In the genomic region with DNA sequence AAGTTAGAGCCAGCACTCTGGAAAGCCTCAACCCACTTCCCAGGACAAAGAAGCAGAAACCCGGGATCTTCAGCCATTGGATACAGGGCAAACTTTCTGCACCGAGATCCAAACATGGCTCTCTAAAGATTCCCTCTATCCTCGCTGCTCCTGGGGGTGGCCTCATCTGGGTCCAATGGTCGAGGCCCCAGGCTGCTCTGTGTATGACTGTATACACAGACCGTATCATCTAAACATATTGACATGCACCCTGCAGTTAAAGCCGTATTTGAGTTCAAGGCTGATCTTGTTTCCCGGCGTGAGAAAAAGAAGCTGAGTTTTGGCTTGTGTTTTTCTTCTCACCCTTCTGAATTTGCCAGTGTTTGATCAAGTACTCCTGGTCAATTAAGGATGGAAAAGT, we compare ENCODE assay signal across 22 mouse cellular contexts. TPM values are rescaled to one million over a fixed set of nuclear protein-coding genes. Genes with fewer than 3 reads are reported as not detected.
DNase-seq lines count a peak whose midpoint lies in the region; ATAC-seq and TF ChIP-seq lines count a peak whose summit lies in the region.
"Had no signal": no experiment of that assay in that cellular context is flagged by ENCODE, and none has a peak within 500 bp of the region (broad histone marks: within the 10 kb centered on the region; RNA-seq: fewer than 3 reads in every experiment).

No protein-coding gene starts in this region.

- no peak overlapping the region for H3K9ac ChIP-seq in liver, embryonic 12.5 days
- no peak overlapping the region for H3K9ac ChIP-seq in liver, embryonic 13.5 days
- no peak overlapping the region for H3K9ac ChIP-seq in liver, embryonic 11.5 days (ENCODE audit: low read depth, low read length)
- no peak overlapping the region for H3K9ac ChIP-seq in liver, embryonic 16.5 days (ENCODE audit: low read depth, low read length)
- no peak overlapping the region for H3K9ac ChIP-seq in liver, postnatal 0 days (replicated peaks)

- no peak overlapping the region for H3K4me3 ChIP-seq in liver, embryonic 12.5 days
- no peak overlapping the region for H3K4me3 ChIP-seq in liver, embryonic 13.5 days (replicated peaks)
- H3K4me3 ChIP-seq in liver, embryonic 11.5 days (ENCODE audit: low read depth, low read length), result no peak overlapping the region
- no peak overlapping the region for H3K4me3 ChIP-seq in liver, embryonic 16.5 days (ENCODE audit: low read depth, low read length)
- no peak overlapping the region for H3K4me3 ChIP-seq in liver, postnatal 0 days (ENCODE audit: low read depth, low read length)

- H3K4me2 ChIP-seq in liver, embryonic 12.5 days, result no peak overlapping the region
- no peak overlapping the region for H3K4me2 ChIP-seq in liver, embryonic 13.5 days
- no peak overlapping the region for H3K4me2 ChIP-seq in liver, embryonic 11.5 days
- no peak overlapping the region for H3K4me2 ChIP-seq in liver, embryonic 16.5 days (ENCODE audit: low read depth, low read length)
- H3K4me2 ChIP-seq in liver, postnatal 0 days (ENCODE audit: low read depth, low read length), result peak overlapping the region; percentile 22; the same call in 1 of the 2 replicates

- H3K4me1 ChIP-seq in liver, embryonic 12.5 days, result peaks cover 15% of the 10 kb centered on the region
- peaks cover 21% of the 10 kb centered on the region for H3K4me1 ChIP-seq in liver, embryonic 13.5 days (replicated peaks)
- peaks cover 3% of the 10 kb centered on the region for H3K4me1 ChIP-seq in liver, embryonic 11.5 days (replicated peaks; ENCODE audit: control insufficient read depth, insufficient read depth, low read length)
- no peaks in the 10 kb centered on the region for H3K4me1 ChIP-seq in liver, embryonic 16.5 days (ENCODE audit: control insufficient read depth, low read depth, low read length)
- 0 out of 2 replicates have a peak, but pooled peaks cover 5% of the 10 kb centered on the region for H3K4me1 ChIP-seq in liver, postnatal 0 days (ENCODE audit: insufficient read depth)

- peaks cover 13% of the 10 kb centered on the region; the same call in 1 of the 2 replicates for H3K36me3 ChIP-seq in liver, embryonic 12.5 days
- peaks cover 13% of the 10 kb centered on the region; the same call in 1 of the 2 replicates for H3K36me3 ChIP-seq in liver, embryonic 13.5 days
- no peaks in the 10 kb centered on the region; the same call in 1 of the 2 replicates for H3K36me3 ChIP-seq in liver, embryonic 11.5 days (ENCODE audit: control insufficient read depth, insufficient read depth, low read length)
- H3K36me3 ChIP-seq in liver, embryonic 16.5 days (ENCODE audit: control insufficient read depth, insufficient read depth), result no peaks in the 10 kb centered on the region
- no peaks in the 10 kb centered on the region; the same call in 1 of the 2 replicates for H3K36me3 ChIP-seq in liver, postnatal 0 days (replicated peaks; ENCODE audit: insufficient read depth, low read length)
- H3K36me3 ChIP-seq: G1E had no signal

- no peak for TF ChIP-seq EP300 in liver, postnatal 0 days (IDR thresholded peaks at IDR 0.05; ENCODE audit: low read depth)

- TF ChIP-seq CTCF in liver, postnatal 0 days (IDR thresholded peaks at IDR 0.05; ENCODE audit: low read depth), result no peak

- WGBS in liver, embryonic 12.5 days (ENCODE audit: insufficient replicate concordance), result 73% methylated on average over 8 of the region's 8 CpGs
- WGBS in liver, embryonic 13.5 days (ENCODE audit: insufficient replicate concordance), result 75% methylated on average over 8 of the region's 8 CpGs
- 73% methylated on average over 8 of the region's 8 CpGs for WGBS in liver, embryonic 11.5 days
- WGBS in liver, embryonic 16.5 days (ENCODE audit: insufficient replicate concordance), result 61% methylated on average over 8 of the region's 8 CpGs
- WGBS in liver, postnatal 0 days (ENCODE audit: insufficient replicate concordance), result 60% methylated on average over 8 of the region's 8 CpGs

- no peak overlapping the region; the same call in 1 of the 2 replicates for H3K27ac ChIP-seq in liver, embryonic 12.5 days
- no peak overlapping the region for H3K27ac ChIP-seq in liver, embryonic 13.5 days
- H3K27ac ChIP-seq in liver, embryonic 11.5 days (ENCODE audit: low read depth, low read length), result no peak overlapping the region; the same call in 1 of the 2 replicates
- H3K27ac ChIP-seq in liver, embryonic 16.5 days (ENCODE audit: low read length), result no peak overlapping the region
- H3K27ac ChIP-seq in liver, postnatal 0 days (ENCODE audit: low read depth), result no peak overlapping the region

- H3K27me3 ChIP-seq in liver, embryonic 12.5 days (replicated peaks), result no peaks in the 10 kb centered on the region
- H3K27me3 ChIP-seq in liver, embryonic 13.5 days, result no peaks in the 10 kb centered on the region
- no peaks in the 10 kb centered on the region for H3K27me3 ChIP-seq in liver, embryonic 11.5 days (replicated peaks; ENCODE audit: control insufficient read depth, insufficient read depth, low read length)
- no peaks in the 10 kb centered on the region for H3K27me3 ChIP-seq in liver, embryonic 16.5 days (ENCODE audit: control insufficient read depth, insufficient read depth, low read depth, low read length)
- H3K27me3 ChIP-seq in liver, postnatal 0 days (ENCODE audit: insufficient read depth, low read length), result no peaks in the 10 kb centered on the region
- H3K27me3 ChIP-seq: CH12.LX, Patski had no signal

- no peaks in the 10 kb centered on the region for H3K9me3 ChIP-seq in liver, embryonic 12.5 days (replicated peaks)
- H3K9me3 ChIP-seq in liver, embryonic 13.5 days (replicated peaks), result no peaks in the 10 kb centered on the region
- no peaks in the 10 kb centered on the region for H3K9me3 ChIP-seq in liver, embryonic 11.5 days (ENCODE audit: control insufficient read depth, low read length)
- H3K9me3 ChIP-seq in liver, embryonic 16.5 days (replicated peaks; ENCODE audit: control insufficient read depth, low read length), result no peaks in the 10 kb centered on the region
- no peaks in the 10 kb centered on the region for H3K9me3 ChIP-seq in liver, postnatal 0 days (ENCODE audit: low read length)
- H3K9me3 ChIP-seq: G1E had no signal

- peak; percentile 10 for DNase-seq in liver
- DNase-seq in liver, embryonic 13.5 days, result no peak
- no peak for DNase-seq in liver, embryonic 11.5 days (ENCODE audit: low spot score)
- no peak for DNase-seq in liver, postnatal 0 days
- DNase-seq in ovary, adult 18-20 months (ENCODE audit: low spot score), result no peak
- DNase-seq: adrenal gland, adult 2 months; adrenal gland, adult 8-10 months; adrenal gland, postnatal 10 days; adrenal gland, postnatal 14 days; adrenal gland, postnatal 25 days; adrenal gland, postnatal 36 days; B cell, adult 2 months; cerebellum, adult 11 months; cerebellum, adult 11-12 months had no signal

- no peak for ATAC-seq in liver, embryonic 12.5 days
- ATAC-seq in liver, embryonic 13.5 days (ENCODE audit: low read depth), result peak; percentile 53; the same call in 1 of the 2 replicates
- ATAC-seq in liver, embryonic 11.5 days (replicated peaks; ENCODE audit: low FRiP score), result no peak
- ATAC-seq in liver, embryonic 16.5 days (ENCODE audit: low read depth), result peak; percentile 78
- peak; percentile 83 for ATAC-seq in liver, postnatal 0 days
- ATAC-seq in erythroblast, adult 5-6 weeks (replicated peaks; ENCODE audit: low FRiP score, poor library complexity, severe bottlenecking), result no peak
- ATAC-seq: activated CD4-positive, CD25-positive, alpha-beta regulatory T cell, adult 4 months; CD4-positive, CD25-positive, alpha-beta regulatory T cell, adult 4 months; Patski had no signal

RNA-seq across cellular contexts. Expression of a gene that starts 30.2 kb away (rescaled TPM):
- polyA plus RNA-seq in liver, embryonic 12.5 days (2016; fragmentation: Nextera tagmentation; extraction: Ambion mirVana), result 37.2 and 38.4 TPM in 2 replicates
- polyA plus RNA-seq in liver, embryonic 13.5 days (2015; fragmentation: Nextera tagmentation; extraction: Ambion mirVana), result 29.8 and 32.1 TPM in 2 replicates
- 42.6 and 50.5 TPM in 2 replicates for polyA plus RNA-seq in liver, embryonic 11.5 days (2014; fragmentation: Nextera tagmentation; extraction: Ambion mirVana)
- 23.6 and 27.1 TPM in 2 replicates for polyA plus RNA-seq in liver, embryonic 16.5 days (2015; fragmentation: Nextera tagmentation; extraction: Ambion mirVana)
- polyA plus RNA-seq in liver, postnatal 0 days (2015; fragmentation: Nextera tagmentation; extraction: Ambion mirVana), result 17.0 and 17.1 TPM in 2 replicates
- 4.2 and 5.9 TPM in 2 replicates for total RNA-seq in erythroblast, adult 5-6 weeks (2015; ENCODE audit: low replicate concordance)
- total RNA-seq in erythroblast, adult 5-6 weeks (2017; ENCODE audit: low replicate concordance), result 3.2 and 4.2 TPM in 2 replicates

RNA-seq across cellular contexts. Expression of a gene that starts 30.4 kb away (rescaled TPM):
- polyA plus RNA-seq in liver, embryonic 12.5 days (2016; fragmentation: Nextera tagmentation; extraction: Ambion mirVana), result 18.5 and 18.9 TPM in 2 replicates
- polyA plus RNA-seq in liver, embryonic 13.5 days (2015; fragmentation: Nextera tagmentation; extraction: Ambion mirVana), result 18.3 and 19.8 TPM in 2 replicates
- polyA plus RNA-seq in liver, embryonic 11.5 days (2014; fragmentation: Nextera tagmentation; extraction: Ambion mirVana), result 24.7 and 26.2 TPM in 2 replicates
- 33.4 and 37.6 TPM in 2 replicates for polyA plus RNA-seq in liver, embryonic 16.5 days (2015; fragmentation: Nextera tagmentation; extraction: Ambion mirVana)
- polyA plus RNA-seq in liver, postnatal 0 days (2015; fragmentation: Nextera tagmentation; extraction: Ambion mirVana), result 63.0 and 63.4 TPM in 2 replicates
- total RNA-seq in erythroblast, adult 5-6 weeks (2015; ENCODE audit: low replicate concordance), result 1.9 TPM in 2 replicates
- total RNA-seq in erythroblast, adult 5-6 weeks (2017; ENCODE audit: low replicate concordance), result 2.9 and 3.9 TPM in 2 replicates

RNA-seq across cellular contexts. Expression of a gene that starts 41.2 kb away (rescaled TPM):
- 19.0 and 19.5 TPM in 2 replicates for polyA plus RNA-seq in liver, embryonic 12.5 days (2016; fragmentation: Nextera tagmentation; extraction: Ambion mirVana)
- polyA plus RNA-seq in liver, embryonic 13.5 days (2015; fragmentation: Nextera tagmentation; extraction: Ambion mirVana), result 9.1 and 9.2 TPM in 2 replicates
- polyA plus RNA-seq in liver, embryonic 11.5 days (2014; fragmentation: Nextera tagmentation; extraction: Ambion mirVana), result 22.9 and 24.1 TPM in 2 replicates
- polyA plus RNA-seq in liver, embryonic 16.5 days (2015; fragmentation: Nextera tagmentation; extraction: Ambion mirVana), result 7.7 and 10.5 TPM in 2 replicates
- polyA plus RNA-seq in liver, postnatal 0 days (2015; fragmentation: Nextera tagmentation; extraction: Ambion mirVana), result 7.9 and 9.8 TPM in 2 replicates
- 5.4 and 6.1 TPM in 2 replicates for total RNA-seq in erythroblast, adult 5-6 weeks (2015; ENCODE audit: low replicate concordance)
- total RNA-seq in erythroblast, adult 5-6 weeks (2017; ENCODE audit: low replicate concordance), result 2.0 and 6.4 TPM in 2 replicates

RNA-seq across cellular contexts. Expression of a gene that starts 56.1 kb away (rescaled TPM):
- 24.4 and 24.9 TPM in 2 replicates for polyA plus RNA-seq in liver, embryonic 12.5 days (2016; fragmentation: Nextera tagmentation; extraction: Ambion mirVana)
- 14.9 and 17.3 TPM in 2 replicates for polyA plus RNA-seq in liver, embryonic 13.5 days (2015; fragmentation: Nextera tagmentation; extraction: Ambion mirVana)
- 36.6 and 40.7 TPM in 2 replicates for polyA plus RNA-seq in liver, embryonic 11.5 days (2014; fragmentation: Nextera tagmentation; extraction: Ambion mirVana)
- 24.8 and 31.5 TPM in 2 replicates for polyA plus RNA-seq in liver, embryonic 16.5 days (2015; fragmentation: Nextera tagmentation; extraction: Ambion mirVana)
- polyA plus RNA-seq in liver, postnatal 0 days (2015; fragmentation: Nextera tagmentation; extraction: Ambion mirVana), result 40.4 and 48.8 TPM in 2 replicates
- total RNA-seq in erythroblast, adult 5-6 weeks (2015; ENCODE audit: low replicate concordance), result 5.2 and 7.9 TPM in 2 replicates
- total RNA-seq in erythroblast, adult 5-6 weeks (2017; ENCODE audit: low replicate concordance), result 8.2 and 9.8 TPM in 2 replicates

Comparison
In these comparisons a context has a peak if more than half of its experiments do, and no peak if none do; other contexts are left out.
1. ATAC-seq: peak in liver, embryonic 13.5 days (single experiment), liver, embryonic 16.5 days (single experiment) and liver, postnatal 0 days (single experiment); none in liver, embryonic 12.5 days (single experiment), liver, embryonic 11.5 days (single experiment) and erythroblast, adult 5-6 weeks (single experiment).